Mouse (Mus musculus) liver, postnatal 0 days (tissue): ENCODE measurements around the gene Wdr54. TPM values are rescaled to one million over a fixed set of nuclear protein-coding genes. Genes with fewer than 3 reads are reported as not detected.

ENCODE experiments used
- ATAC-seq: fragments of 200-750 bp; cut with Nextera tagmentation; 2 replicates; pipeline ENCODE4 v1.8.0; 2017; ENCODE audit warnings: mild to moderate bottlenecking, moderate library complexity
- DNase-seq: peaks from one replicate; pipeline ENCODE4 v3.0.0-alpha.2; 2016
- H3K27ac ChIP-seq: fragments of 300-500 bp; sonication (generic); 2 replicates; pipeline ENCODE4 v1.5.1; 2014; ENCODE audit warnings: antibody characterized with exemption, moderate library complexity, mild to moderate bottlenecking, low read depth
- H3K27me3 ChIP-seq: fragments of 300-500 bp; sonication (generic); 2 replicates; pipeline ENCODE4 v1.6.1; 2014; ENCODE audit warnings: low read length, control low read depth, mixed read lengths; ENCODE audit not compliant: insufficient read depth
- H3K36me3 ChIP-seq: fragments of 300-500 bp; sonication (generic); replicated peaks from 2 replicates; pipeline ENCODE4 v1.6.1; 2014; ENCODE audit warnings: mild to moderate bottlenecking, control low read depth, low read length, moderate library complexity, mixed read lengths; ENCODE audit not compliant: insufficient read depth
- H3K4me1 ChIP-seq: fragments of 300-500 bp; sonication (generic); 2 replicates; pipeline ENCODE4 v1.6.1; 2014; ENCODE audit warnings: antibody characterized with exemption, mild to moderate bottlenecking, control low read depth; ENCODE audit not compliant: insufficient read depth
- H3K4me2 ChIP-seq: fragments of 300-500 bp; sonication (generic); 2 replicates; pipeline ENCODE4 v1.6.1; 2014; ENCODE audit warnings: low read depth, mild to moderate bottlenecking, low read length, moderate library complexity, mixed read lengths
- H3K4me3 ChIP-seq: fragments of 300-500 bp; sonication (generic); 2 replicates; pipeline ENCODE4 v1.5.1; 2014; ENCODE audit warnings: low read depth, low read length
- H3K9ac ChIP-seq: fragments of 300-500 bp; sonication (generic); replicated peaks from 2 replicates; pipeline ENCODE4 v1.6.1; 2014; ENCODE audit warnings: mild to moderate bottlenecking, moderate library complexity
- H3K9me3 ChIP-seq: fragments of 300-500 bp; sonication (generic); 2 replicates; pipeline ENCODE4 v1.6.1; 2016; ENCODE audit warnings: mild to moderate bottlenecking, control low read depth, low read length, mixed read lengths
- CTCF ChIP-seq: sonication (generic); IDR thresholded peaks from 2 replicates; pipeline ENCODE4 v1.5.1; 2016; ENCODE audit warnings: antibody characterized with exemption, low read depth
- EP300 ChIP-seq: IDR thresholded peaks from 2 replicates; pipeline ENCODE4 v1.6.1; 2016; ENCODE audit warnings: antibody characterized with exemption, low read depth, mild to moderate bottlenecking
- WGBS: fragments of 180-500 bp; shearing (Covaris S2); extraction: QIAGEN DNeasy Blood & Tissue Kit; methylation state at CpG from one replicate; pipeline ENCODE4 v1.1.7; 2014; ENCODE audit not compliant: insufficient replicate concordance; 5-methylcytosine and 5-hydroxymethylcytosine counted together
- polyA plus RNA-seq: library from polyadenylated mRNA; unstranded; fragments of >200 nt; fragmentation: Nextera tagmentation; extraction: Ambion mirVana; gene quantifications from 2 replicates; pipeline ENCODE4 v1.2.1, GENCODE M21; 2015

Wdr54 gene
- polyA plus RNA-seq, 1 experiment from 2014 or later = 0.20 TPM

GRCm38 (mm10) chr6:83131469-83132034 is 24.6 kb downstream of the Wdr54 start:
- peak; percentile 49 for DNase-seq
- Histone ChIP-seq H3K9ac (peak overlapping the region; percentile 3), H3K27me3 (no peaks in the 10 kb centered on the region), H3K4me3 (no peak overlapping the region), H3K4me2 (peak overlapping the region; percentile 30; the same call in 1 of the 2 replicates), H3K4me1 (peaks cover 26% of the 10 kb centered on the region), H3K36me3 (no peaks in the 10 kb centered on the region), H3K27ac (peak overlapping the region; percentile 88), H3K9me3 (no peaks in the 10 kb centered on the region)
- WGBS = 36% methylated on average over 6 of the region's 6 CpGs
- ATAC-seq = peak; percentile 90
- TF ChIP-seq CTCF (no peak), EP300 (peak; percentile 46; the same call in 1 of the 2 replicates)

GRCm38 (mm10) chr6:83127419-83127818 is 28.8 kb downstream of the Wdr54 start:
- no peak overlapping the region for H3K9ac ChIP-seq
- H3K4me3 ChIP-seq = no peak overlapping the region
- ATAC-seq (no peak), DNase-seq (no peak)
- 83% methylated on average over 5 of the region's 5 CpGs for WGBS
- H3K4me2 ChIP-seq = no peak overlapping the region
- TF ChIP-seq EP300 (no peak), CTCF (peak; percentile 58)
- H3K4me1 ChIP-seq = peaks cover 27% of the 10 kb centered on the region
- H3K27ac ChIP-seq = no peak overlapping the region
- H3K9me3 ChIP-seq = no peaks in the 10 kb centered on the region
- no peaks in the 10 kb centered on the region for H3K27me3 ChIP-seq
- 0 out of 2 replicates have a peak, but pooled peaks cover 3% of the 10 kb centered on the region for H3K36me3 ChIP-seq

- TF ChIP-seq CTCF (no peak), EP300 (no peak)
- no peaks in the 10 kb centered on the region for H3K9me3 ChIP-seq
- 0 out of 2 replicates have a peak, but pooled peaks cover 3% of the 10 kb centered on the region for H3K36me3 ChIP-seq
- H3K4me3 ChIP-seq = peak within 1 kb of the TSS; percentile 76
- ATAC-seq (no peak), DNase-seq (no peak)
- H3K9ac ChIP-seq = peak within 1 kb of the TSS; percentile 74
- H3K27me3 ChIP-seq = no peaks in the 10 kb centered on the region
- WGBS = 27% methylated on average over 5 of the region's 5 CpGs
- H3K4me2 ChIP-seq = peak within 1 kb of the TSS; percentile 97
- H3K4me1 ChIP-seq = peaks cover 33% of the 10 kb centered on the region
- peak within 1 kb of the TSS; percentile 65 for H3K27ac ChIP-seq
Measured at GRCm38 (mm10) chr6:83125331-83125730, 30.9 kb downstream of the Wdr54 start, which contains the start of gene Ino80b. Gene Ino80b, minus strand, starts transcription at chr6:83125431.

GRCm38 (mm10) chr6:83124851-83125312 is 31.3 kb downstream of the Wdr54 start:
- Histone ChIP-seq H3K4me1 (peaks cover 37% of the 10 kb centered on the region), H3K9me3 (no peaks in the 10 kb centered on the region), H3K4me3 (peak overlapping the region; percentile 76), H3K4me2 (peak overlapping the region; percentile 97), H3K27ac (peak overlapping the region; percentile 65), H3K27me3 (no peaks in the 10 kb centered on the region), H3K36me3 (0 out of 2 replicates have a peak, but pooled peaks cover 3% of the 10 kb centered on the region), H3K9ac (peak overlapping the region; percentile 74)
- DNase-seq (peak; percentile 92), ATAC-seq (peak; percentile 20)
- WGBS = under 1% methylated on average over 30 of the region's 30 CpGs
- no peak for TF ChIP-seq CTCF
- peak; percentile 82 for TF ChIP-seq EP300

GRCm38 (mm10) chr6:83122961-83123360 is 33.2 kb downstream of the Wdr54 start:
- H3K36me3 ChIP-seq = peaks cover 8% of the 10 kb centered on the region
- no peaks in the 10 kb centered on the region for H3K27me3 ChIP-seq
- H3K4me2 ChIP-seq = peak overlapping the region; percentile 85
- TF ChIP-seq EP300 (no peak), CTCF (no peak)
- H3K9me3 ChIP-seq = no peaks in the 10 kb centered on the region
- H3K27ac ChIP-seq = no peak overlapping the region
- H3K4me1 ChIP-seq = peaks cover 40% of the 10 kb centered on the region
- WGBS = 94% methylated on average over 5 of the region's 5 CpGs
- no peak for DNase-seq
- H3K9ac ChIP-seq = no peak overlapping the region
- H3K4me3 ChIP-seq = no peak overlapping the region
- no peak for ATAC-seq

- Histone ChIP-seq H3K9ac (peak overlapping the region; percentile 78), H3K27ac (peak overlapping the region; percentile 77), H3K27me3 (no peaks in the 10 kb centered on the region), H3K36me3 (peaks cover 11% of the 10 kb centered on the region), H3K9me3 (no peaks in the 10 kb centered on the region), H3K4me2 (peak overlapping the region; percentile 85), H3K4me1 (peaks cover 40% of the 10 kb centered on the region), H3K4me3 (peak overlapping the region; percentile 64)
- DNase-seq (no peak), ATAC-seq (peak; percentile 36)
- 3% methylated on average over 35 of the region's 52 CpGs for WGBS
- TF ChIP-seq EP300 (no peak), CTCF (no peak)
Measured at GRCm38 (mm10) chr6:83121863-83122710, 34.1 kb downstream of the Wdr54 start.
